Mouse (Mus musculus) bone marrow macrophage, adult 2 months (primary cell): Measurements from ENCODE around the gene Cbln4.

Experiments used
- CTCF ChIP-seq: IDR thresholded peaks from 2 replicates; pipeline ENCODE4 v1.5.1; 2012; ENCODE audit warnings: low read depth, mild to moderate bottlenecking, low read length, moderate library complexity
- POLR2A ChIP-seq: IDR thresholded peaks from 2 replicates; pipeline ENCODE4 v1.6.1; 2012; ENCODE audit warnings: mild to moderate bottlenecking, low read depth, low read length, borderline replicate concordance

GRCm38 (mm10) chr2:171996979-171997686 lies 46.1 kb downstream of the Cbln4 start:
- no peak for TF ChIP-seq CTCF
- no peak for TF ChIP-seq POLR2A
